Mouse (Mus musculus) urinary bladder, postnatal 14 days (tissue): Measurements from ENCODE around the gene Ptdss2.
A peak's percentile ranks its signal among the peaks of the same experiment; 100 is the strongest.

Experiments
- DNase-seq: peaks from one replicate; pipeline ENCODE4 v3.0.0; 2021; ENCODE audit warnings: low spot score

The Ptdss2 gene

GRCm38 (mm10) chr7:141173323-141173850 is 51.2 kb downstream of the Ptdss2 start:
- no peak for DNase-seq

- no peak for DNase-seq
Measured at GRCm38 (mm10) chr7:141175068-141175467, 52.9 kb downstream of the Ptdss2 start.

DNA sequence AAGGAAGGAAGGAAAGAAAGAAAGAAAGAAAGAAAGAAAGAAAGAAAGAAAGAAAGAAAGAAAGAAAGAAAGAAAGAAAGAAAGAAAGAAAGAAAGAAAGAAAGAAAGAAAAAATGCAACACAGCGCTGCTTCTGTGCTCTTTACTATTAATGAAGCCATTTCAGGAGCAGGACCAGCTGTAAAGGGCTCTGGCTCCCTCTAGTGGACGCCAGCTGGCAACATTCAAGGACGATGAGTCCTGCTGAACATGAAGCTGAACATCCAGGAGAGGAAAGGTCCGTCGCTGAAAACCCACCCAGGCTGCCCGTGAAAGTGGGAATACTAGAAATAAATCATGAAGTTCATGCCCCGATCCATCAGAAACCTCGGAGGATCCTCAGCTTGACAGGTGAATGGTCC is 54.0 kb downstream of the Ptdss2 start:
- DNase-seq, result peak; percentile 87

DNA sequence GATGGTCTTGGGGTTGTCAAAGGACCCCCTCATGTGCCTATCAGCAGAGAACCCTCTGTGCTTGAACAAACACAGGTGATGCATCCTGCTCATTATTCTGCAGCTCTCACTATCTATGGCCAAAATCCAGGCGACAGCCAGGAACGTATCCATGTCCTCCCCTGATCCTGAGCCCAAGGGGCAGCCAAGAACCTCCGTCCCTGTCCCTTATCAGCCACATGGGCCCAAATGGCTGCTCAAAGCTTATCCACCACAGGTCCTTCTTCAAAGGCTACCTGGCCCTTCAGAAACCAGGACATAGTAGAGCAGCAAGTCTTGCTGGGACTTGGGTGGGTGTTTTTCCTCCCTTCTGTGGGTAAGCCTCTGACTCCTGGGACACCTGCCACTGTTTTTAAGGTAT is 66.0 kb downstream of the Ptdss2 start:
- DNase-seq, result no peak

DNA sequence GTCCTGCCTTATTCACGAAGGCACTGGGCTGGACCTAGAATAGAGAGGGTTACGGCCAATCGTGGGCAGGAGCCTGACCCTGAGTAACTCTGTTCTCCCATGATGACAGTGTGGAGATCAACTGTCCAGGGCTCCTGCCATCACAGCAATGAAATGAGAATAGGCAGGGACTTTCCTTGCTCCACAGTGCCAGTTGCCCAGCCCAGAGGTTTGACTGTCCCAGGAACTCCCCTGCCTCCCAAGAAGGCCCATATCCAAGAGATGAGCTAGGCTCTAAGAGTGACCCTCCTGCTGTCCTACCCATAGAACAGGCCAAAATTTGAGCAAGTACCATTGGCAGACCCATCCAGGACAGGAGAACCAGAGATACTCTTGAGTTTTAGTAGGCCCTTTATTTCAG is 66.6 kb downstream of the Ptdss2 start:
- no peak for DNase-seq

DNA sequence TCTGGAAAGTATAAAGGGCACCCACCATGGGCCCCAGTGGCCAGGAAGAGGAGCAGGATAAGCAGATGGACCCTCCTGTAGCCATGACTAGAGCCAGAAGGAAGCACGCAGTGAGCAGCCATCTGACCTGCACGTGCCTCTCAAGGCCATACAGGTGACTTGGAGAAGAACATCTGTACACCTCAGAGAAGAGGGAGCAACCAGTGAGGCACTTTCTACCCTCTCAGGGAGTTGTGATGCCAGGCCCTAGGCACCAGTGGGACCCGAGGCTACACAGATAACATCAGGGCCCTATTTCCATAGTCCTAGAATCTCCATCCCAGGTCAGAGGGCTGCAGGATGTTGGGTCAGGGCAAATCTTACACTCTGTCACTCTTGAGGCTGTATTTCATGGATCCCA is 68.0 kb downstream of the Ptdss2 start:
- no peak for DNase-seq

- no peak for DNase-seq
Measured at GRCm38 (mm10) chr7:141191036-141191435, 68.9 kb downstream of the Ptdss2 start.

DNA sequence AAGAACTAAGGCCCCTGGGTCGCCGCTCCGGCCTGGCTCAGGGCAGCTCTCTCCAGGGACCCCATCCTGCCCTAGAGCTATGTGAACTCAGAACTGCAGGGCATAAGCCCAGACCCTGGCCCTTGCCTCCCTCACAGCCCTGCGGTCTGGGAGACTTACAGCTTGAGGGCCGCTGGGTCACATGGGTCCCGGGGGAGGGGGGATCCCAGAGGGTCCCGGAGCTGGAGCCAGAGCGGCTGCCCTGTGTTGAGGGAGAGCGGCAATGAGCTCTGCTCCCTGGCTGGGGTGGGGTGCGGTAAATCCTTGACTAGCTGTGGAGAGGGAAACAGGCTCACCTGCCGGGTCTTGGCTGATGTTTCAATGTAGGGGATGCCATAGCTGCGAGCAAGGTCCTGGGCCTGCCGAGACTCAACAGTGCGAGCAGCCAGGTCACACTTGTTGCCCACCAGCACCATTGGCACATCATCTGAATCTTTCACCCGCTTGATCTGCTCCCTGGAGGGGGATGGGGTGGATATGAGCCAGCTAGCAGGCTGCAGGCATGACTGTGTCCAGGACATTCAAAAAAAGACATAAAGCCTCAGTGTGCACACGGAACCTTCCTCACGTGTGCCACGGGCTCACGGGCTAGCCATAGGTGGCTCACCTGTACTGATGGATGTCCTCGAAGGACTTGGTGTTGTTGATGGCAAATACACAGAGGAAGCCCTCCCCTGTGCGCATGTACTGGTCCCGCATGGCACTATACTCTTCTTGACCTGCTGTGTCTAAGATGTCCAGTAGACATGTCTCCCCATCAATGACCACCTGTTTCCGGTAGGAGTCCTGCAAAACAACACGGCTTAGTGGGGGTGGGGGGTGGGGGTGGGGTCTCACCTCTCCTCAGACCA is 69.9 kb downstream of the Ptdss2 start:
- no peak for DNase-seq

DNA sequence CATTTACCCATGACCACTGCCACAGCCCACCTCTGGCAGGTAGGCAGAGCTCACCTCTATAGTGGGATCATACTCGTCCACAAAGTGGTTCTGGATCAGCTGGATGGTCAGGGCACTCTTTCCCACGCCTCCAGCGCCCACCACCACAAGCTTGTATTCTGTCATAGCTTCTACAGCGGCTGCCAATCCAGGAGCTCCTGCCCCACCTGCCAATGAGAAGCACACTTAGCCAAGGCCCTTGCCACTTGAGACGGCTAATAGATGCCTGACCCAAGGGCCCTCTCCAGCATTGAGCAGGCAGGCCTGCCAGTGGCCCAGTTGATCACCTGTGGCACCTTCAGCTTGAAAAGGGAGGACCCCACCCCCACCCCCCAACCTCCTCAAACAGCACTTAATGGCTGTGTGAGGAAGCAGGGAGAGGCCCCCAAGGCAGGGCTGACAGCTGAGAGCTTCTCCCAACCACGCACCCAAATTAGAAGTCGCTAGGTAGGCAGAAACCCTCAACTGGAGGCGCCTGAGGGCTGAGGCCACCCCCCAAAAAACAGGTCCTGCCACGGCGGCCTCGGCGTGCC is 70.7 kb downstream of the Ptdss2 start:
- DNase-seq, result no peak

DNA sequence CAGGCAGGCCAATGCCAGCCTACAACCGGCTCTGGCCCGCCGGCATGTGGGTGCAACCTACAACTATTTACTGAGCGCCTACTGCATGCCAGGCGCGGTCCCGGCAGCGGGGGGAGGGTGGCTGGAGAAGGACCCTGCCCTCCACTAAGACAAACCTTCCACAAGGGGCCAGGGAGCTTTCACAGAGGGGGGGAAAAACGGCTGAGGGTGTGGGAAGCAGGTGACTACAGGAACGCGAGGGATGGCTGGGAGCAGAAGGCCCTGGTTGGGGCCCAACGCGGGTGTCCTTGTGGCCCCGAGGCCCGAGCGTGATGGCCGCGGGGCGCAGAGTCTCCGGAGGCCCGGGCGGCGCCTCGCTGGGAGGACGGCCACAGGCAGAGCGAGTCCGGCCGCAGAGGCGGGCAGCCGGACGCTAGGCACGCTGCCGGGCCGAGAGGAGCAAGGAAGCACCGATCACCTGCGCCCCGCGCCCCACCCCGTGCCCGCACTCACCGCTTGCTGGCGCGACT is 71.2 kb downstream of the Ptdss2 start:
- peak; percentile 85 for DNase-seq

DNA sequence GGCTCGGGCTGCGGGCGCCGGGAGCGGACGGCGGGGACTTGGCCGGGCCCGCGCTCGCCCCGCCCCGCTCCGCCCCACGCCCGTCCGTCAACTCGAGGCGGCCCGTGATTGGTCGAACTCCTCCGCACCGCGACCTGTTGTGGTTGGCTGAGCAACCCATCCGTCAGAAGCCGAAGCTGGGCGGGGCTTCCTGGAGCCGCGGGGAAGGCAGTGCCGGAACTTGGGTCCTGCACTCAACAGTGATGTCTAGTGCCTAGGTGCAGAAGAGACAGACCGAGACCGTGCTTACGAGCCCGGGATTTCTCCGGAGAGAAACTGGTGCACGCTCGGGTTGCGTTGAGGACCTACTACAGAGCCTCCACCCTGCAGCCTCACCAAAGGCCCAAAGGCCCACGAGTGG is 71.8 kb downstream of the Ptdss2 start, which contains the start of the genes Hras and Lrrc56:
Gene Hras (minus strand): TSS at position 58 of the 400 bp plus-strand sequence.
Gene Lrrc56 (plus strand): TSS at position 210 of the 400 bp plus-strand sequence.
- DNase-seq, result peak; percentile 99

GRCm38 (mm10) chr7:141194409-141194808 is 72.2 kb downstream of the Ptdss2 start:
- no peak for DNase-seq

DNA sequence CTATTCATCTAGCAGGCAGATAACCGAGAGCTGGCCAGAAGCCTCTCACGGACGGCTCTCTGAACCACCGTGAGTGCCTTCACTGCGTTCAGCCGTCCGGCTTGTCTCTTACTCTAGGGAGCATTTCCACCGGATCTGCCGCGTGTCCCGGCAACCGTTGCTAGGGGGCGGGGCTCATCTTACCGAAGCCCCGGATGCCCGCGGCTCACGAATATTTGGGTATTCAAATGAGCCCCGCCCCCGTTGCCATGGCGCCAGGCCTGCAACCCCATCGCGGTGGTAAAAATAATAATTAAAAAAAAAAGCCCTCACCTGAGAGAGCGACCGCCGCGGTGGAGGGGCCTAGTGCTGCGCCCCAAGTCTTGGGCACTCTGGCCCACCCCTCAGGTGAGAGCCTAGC is 72.6 kb downstream of the Ptdss2 start:
- DNase-seq, result peak; percentile 94

- no peak for DNase-seq
Measured at GRCm38 (mm10) chr7:141195754-141196153, 73.6 kb downstream of the Ptdss2 start.

GRCm38 (mm10) chr7:141196619-141197282 is 74.6 kb downstream of the Ptdss2 start:
- DNase-seq, result no peak

DNA sequence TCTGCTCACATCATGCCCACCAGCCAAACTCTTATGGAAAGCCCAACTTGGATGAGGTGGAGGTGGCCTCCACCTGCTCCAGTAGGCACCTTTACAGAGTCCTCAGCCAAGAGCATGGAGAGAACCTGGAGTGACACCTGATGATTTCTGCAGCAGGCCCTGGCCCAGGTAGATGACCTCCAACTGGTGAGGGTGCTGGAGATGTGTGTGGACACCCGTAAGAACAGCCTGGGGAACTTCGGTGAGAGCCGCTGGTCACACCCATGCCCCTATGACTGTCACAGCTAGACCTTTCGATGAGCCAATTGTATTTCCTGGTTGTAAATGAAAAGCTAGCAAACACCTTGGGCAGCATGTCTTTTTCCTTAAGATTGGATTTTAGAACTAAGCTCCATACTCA is 75.9 kb downstream of the Ptdss2 start:
- DNase-seq, result no peak

DNA sequence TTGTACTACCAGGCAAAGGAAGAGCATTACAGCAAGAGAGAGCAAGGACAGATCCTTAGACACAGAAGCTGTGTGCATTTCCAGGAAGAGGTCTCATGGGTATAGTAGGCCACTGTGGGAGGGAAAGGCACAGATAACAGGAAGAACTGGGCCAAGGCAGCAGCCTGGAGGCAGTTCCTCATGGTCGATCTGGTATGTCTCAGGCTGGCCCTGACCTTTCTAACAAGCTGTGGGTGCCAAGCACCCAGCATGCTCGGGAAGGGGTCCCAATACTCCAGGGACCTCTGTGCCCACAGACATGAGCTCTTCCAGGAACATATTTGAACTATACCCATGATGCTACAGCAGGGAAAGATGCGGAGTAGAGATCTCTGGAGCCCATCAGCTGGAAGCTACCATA is 82.4 kb downstream of the Ptdss2 start:
- DNase-seq, result no peak

GRCm38 (mm10) chr7:141205504-141205903 is 83.3 kb downstream of the Ptdss2 start:
- no peak for DNase-seq

- DNase-seq, result no peak
Measured at GRCm38 (mm10) chr7:141206182-141206937, 84.2 kb downstream of the Ptdss2 start.
